Mouse (Mus musculus) cerebellum, adult 8-10 months (tissue): ENCODE measurements around the gene Gm11146.

Experiments used
- DNase-seq: peaks from one replicate; pipeline ENCODE4 v3.0.0; 2022

Gene Gm11146

GRCm38 (mm10) chr16:77556446-77557105, 45.3 kb downstream of the Gm11146 start:
- no peak for DNase-seq

GRCm38 (mm10) chr16:77551051-77551450, 50.8 kb downstream of the Gm11146 start:
- no peak for DNase-seq
